Mouse (Mus musculus) liver, embryonic 12.5 days (tissue): ENCODE data around the gene Shroom1. TPM values are rescaled to one million over a fixed set of nuclear protein-coding genes. Genes with fewer than 3 reads are reported as not detected.

Experiments used
- ATAC-seq: fragments of 200-750 bp; cut with Nextera tagmentation; 2 replicates; pipeline ENCODE4 v1.8.0; 2017; ENCODE audit warnings: moderate number of reproducible peaks, mild to moderate bottlenecking, moderate library complexity
- H3K27ac ChIP-seq: fragments of 300-500 bp; sonication (generic); 2 replicates; pipeline ENCODE4 v1.5.1; 2016; ENCODE audit warnings: mild to moderate bottlenecking
- H3K27me3 ChIP-seq: fragments of 300-500 bp; sonication (generic); replicated peaks from 2 replicates; pipeline ENCODE4 v1.6.1; 2016; ENCODE audit warnings: mild to moderate bottlenecking, moderate library complexity
- H3K36me3 ChIP-seq: fragments of 300-500 bp; sonication (generic); 2 replicates; pipeline ENCODE4 v1.6.1; 2016; ENCODE audit warnings: mild to moderate bottlenecking, moderate library complexity
- H3K4me1 ChIP-seq: fragments of 300-500 bp; sonication (generic); 2 replicates; pipeline ENCODE4 v1.6.1; 2016
- H3K4me2 ChIP-seq: fragments of 300-500 bp; sonication (generic); 2 replicates; pipeline ENCODE4 v1.6.1; 2016; ENCODE audit warnings: mild to moderate bottlenecking, moderate library complexity
- H3K4me3 ChIP-seq: fragments of 300-500 bp; sonication (generic); 2 replicates; pipeline ENCODE4 v1.5.1; 2016; ENCODE audit warnings: mild to moderate bottlenecking, moderate library complexity
- H3K9ac ChIP-seq: fragments of 300-500 bp; sonication (generic); 2 replicates; pipeline ENCODE4 v1.6.1; 2016; ENCODE audit warnings: mild to moderate bottlenecking, moderate library complexity
- H3K9me3 ChIP-seq: fragments of 300-500 bp; sonication (generic); replicated peaks from 2 replicates; pipeline ENCODE4 v1.6.1; 2016; ENCODE audit warnings: mild to moderate bottlenecking, moderate library complexity
- WGBS: fragments of 180-500 bp; shearing (Covaris S2); methylation state at CpG from one replicate; pipeline ENCODE4 v1.1.7; 2016; ENCODE audit not compliant: insufficient replicate concordance; 5-methylcytosine and 5-hydroxymethylcytosine counted together
- microRNA-seq: library from miRNA; unstranded; fragments of <30 nt; microRNA quantifications from one replicate; pipeline ENCODE4, GENCODE M21; 2017
- polyA plus RNA-seq: library from polyadenylated mRNA; unstranded; fragments of >200 nt; fragmentation: Nextera tagmentation; extraction: Ambion mirVana; gene quantifications from 2 replicates; pipeline ENCODE4 v1.2.1, GENCODE M21; 2016

The Shroom1 gene
- polyA plus RNA-seq, 1 experiment from 2014 or later, result 2.0 TPM

- H3K27me3 ChIP-seq, result peaks cover 28% of the 10 kb centered on the region
- H3K36me3 ChIP-seq, result no peaks in the 10 kb centered on the region
- no peak for ATAC-seq
- H3K4me2 ChIP-seq, result no peak overlapping the region
- no peaks in the 10 kb centered on the region for H3K9me3 ChIP-seq
- H3K27ac ChIP-seq, result no peak overlapping the region
- WGBS, result 79% methylated on average over 8 of the region's 8 CpGs
- no peak overlapping the region for H3K9ac ChIP-seq
- no peak overlapping the region for H3K4me3 ChIP-seq
- peaks cover 12% of the 10 kb centered on the region for H3K4me1 ChIP-seq
Observed at GRCm38 (mm10) chr11:53504376-53504775, 47.4 kb downstream of the Shroom1 start.

- H3K36me3 ChIP-seq, result no peaks in the 10 kb centered on the region
- no peak overlapping the region for H3K27ac ChIP-seq
- peaks cover 12% of the 10 kb centered on the region for H3K4me1 ChIP-seq
- no peak overlapping the region for H3K4me3 ChIP-seq
- H3K9ac ChIP-seq, result no peak overlapping the region
- H3K9me3 ChIP-seq, result no peaks in the 10 kb centered on the region
- ATAC-seq, result no peak
- peaks cover 21% of the 10 kb centered on the region for H3K27me3 ChIP-seq
- 75% methylated on average over 5 of the region's 5 CpGs for WGBS
- H3K4me2 ChIP-seq, result no peak overlapping the region
Observed at GRCm38 (mm10) chr11:53505026-53505663, 48.1 kb downstream of the Shroom1 start.

GRCm38 (mm10) chr11:53507098-53507805 lies 50.2 kb downstream of the Shroom1 start:
- Histone ChIP-seq H3K27ac (no peak overlapping the region), H3K4me2 (no peak overlapping the region), H3K4me3 (no peak overlapping the region), H3K9ac (no peak overlapping the region), H3K27me3 (0 out of 2 replicates have a peak, but pooled peaks cover 7% of the 10 kb centered on the region), H3K36me3 (no peaks in the 10 kb centered on the region), H3K9me3 (no peaks in the 10 kb centered on the region), H3K4me1 (0 out of 2 replicates have a peak, but pooled peaks cover 4% of the 10 kb centered on the region)
- WGBS, result 81% methylated on average over 9 of the region's 9 CpGs
- no peak for ATAC-seq

- 74% methylated on average over 7 of the region's 7 CpGs for WGBS
- Histone ChIP-seq H3K4me1 (0 out of 2 replicates have a peak, but pooled peaks cover 4% of the 10 kb centered on the region), H3K9me3 (no peaks in the 10 kb centered on the region), H3K27ac (no peak overlapping the region), H3K4me2 (no peak overlapping the region), H3K4me3 (no peak overlapping the region), H3K9ac (no peak overlapping the region), H3K27me3 (0 out of 2 replicates have a peak, but pooled peaks cover 7% of the 10 kb centered on the region), H3K36me3 (no peaks in the 10 kb centered on the region)
- ATAC-seq, result no peak
Observed at GRCm38 (mm10) chr11:53508152-53508551, 51.1 kb downstream of the Shroom1 start.

- Histone ChIP-seq H3K27me3 (0 out of 2 replicates have a peak, but pooled peaks cover 7% of the 10 kb centered on the region), H3K9me3 (no peaks in the 10 kb centered on the region)
Observed at GRCm38 (mm10) chr11:53508591-53508990, 51.6 kb downstream of the Shroom1 start.

GRCm38 (mm10) chr11:53510351-53510750 lies 53.3 kb downstream of the Shroom1 start:
- 63% methylated on average over 5 of the region's 5 CpGs for WGBS
- H3K27ac ChIP-seq, result no peak overlapping the region
- ATAC-seq, result no peak

More at GRCm38 (mm10) chr11:53508591-53508990, 51.6 kb downstream of the Shroom1 start:
- Histone ChIP-seq H3K4me1 (0 out of 2 replicates have a peak, but pooled peaks cover 4% of the 10 kb centered on the region), H3K4me3 (no peak overlapping the region), H3K9ac (no peak overlapping the region), H3K27ac (no peak overlapping the region), H3K4me2 (no peak overlapping the region), H3K36me3 (no peaks in the 10 kb centered on the region)
- no peak for ATAC-seq
- WGBS, result 33% methylated on average over 3 of the region's 3 CpGs

GRCm38 (mm10) chr11:53516775-53517627 lies 60.0 kb downstream of the Shroom1 start:
- peak; percentile 42 for ATAC-seq

More at GRCm38 (mm10) chr11:53510351-53510750, 53.3 kb downstream of the Shroom1 start:
- Histone ChIP-seq H3K4me2 (no peak overlapping the region), H3K36me3 (no peaks in the 10 kb centered on the region), H3K9me3 (no peaks in the 10 kb centered on the region), H3K9ac (no peak overlapping the region), H3K27me3 (0 out of 2 replicates have a peak, but pooled peaks cover 7% of the 10 kb centered on the region), H3K4me3 (no peak overlapping the region), H3K4me1 (no peaks in the 10 kb centered on the region)

More at GRCm38 (mm10) chr11:53516775-53517627, 60.0 kb downstream of the Shroom1 start:
- 21% methylated on average over 8 of the region's 8 CpGs for WGBS
- Histone ChIP-seq H3K9ac (no peak overlapping the region), H3K27me3 (0 out of 2 replicates have a peak, but pooled peaks cover 4% of the 10 kb centered on the region), H3K4me1 (peaks cover 56% of the 10 kb centered on the region), H3K36me3 (no peaks in the 10 kb centered on the region), H3K4me2 (peak overlapping the region; percentile 29), H3K4me3 (no peak overlapping the region), H3K9me3 (no peaks in the 10 kb centered on the region), H3K27ac (peak overlapping the region; percentile 95)

Small RNA genes within 50 kb of the gene (microRNA-seq; reads per million reads assigned to microRNA genes)
- gene Mir6920, result not detected

Other genes starting within 250 kb of the Shroom1 start
- 101 and 103 TPM in 2 replicates for gene Hspa4, start 156.7 kb upstream of the Shroom1 start, polyA plus RNA-seq
- gene Zcchc10, start 132.5 kb upstream of the Shroom1 start, polyA plus RNA-seq, result 18.3 and 19.8 TPM in 2 replicates
- 18.8 and 19.8 TPM in 2 replicates for gene Aff4, start 106.4 kb upstream of the Shroom1 start, polyA plus RNA-seq
- gene Leap2, start 34.0 kb upstream of the Shroom1 start, polyA plus RNA-seq, result 5.3 and 5.4 TPM in 2 replicates
- gene Uqcrq, start 26.4 kb upstream of the Shroom1 start, polyA plus RNA-seq, result 641 and 664 TPM in 2 replicates
- gene Gdf9, start 26.2 kb upstream of the Shroom1 start, polyA plus RNA-seq, result 0.21 and 0.33 TPM in 2 replicates
- 0.05 and 0.10 TPM in 2 replicates for gene Gm10447, start 95 bp upstream of the Shroom1 start, polyA plus RNA-seq
- not detected in 2 replicates for gene Gm9837, start 13.3 kb downstream of the Shroom1 start, polyA plus RNA-seq
- 0.14 and 0.48 TPM in 2 replicates for gene Gm9945, start 23.0 kb downstream of the Shroom1 start, polyA plus RNA-seq
- gene Sowaha, start 23.1 kb downstream of the Shroom1 start, polyA plus RNA-seq, result 9.8 and 10.1 TPM in 2 replicates
- gene Sept8, start 62.1 kb downstream of the Shroom1 start, polyA plus RNA-seq, result 33.5 and 34.3 TPM in 2 replicates
- gene Kif3a, start 110.2 kb downstream of the Shroom1 start, polyA plus RNA-seq, result 13.7 and 14.5 TPM in 2 replicates
- 0.81 TPM in 2 replicates for gene Il4, start 161.5 kb downstream of the Shroom1 start, polyA plus RNA-seq
- gene Il13, start 177.5 kb downstream of the Shroom1 start, polyA plus RNA-seq, result not detected in 2 replicates